Mouse (Mus musculus) MEL (cell line): ENCODE results near the gene Gipc2. TPM values are rescaled to one million over a fixed set of nuclear protein-coding genes. Genes with fewer than 3 reads are reported as not detected.

ENCODE experiments used
- DNase-seq: peaks from one replicate; pipeline ENCODE4 v3.0.0; 2011; ENCODE audit warnings: low read depth, low spot score
- H3K27ac ChIP-seq: 2 replicates; pipeline ENCODE4 v1.5.1; 2012; ENCODE audit warnings: low read depth, mild to moderate bottlenecking, control low read depth, low read length, moderate library complexity; ENCODE audit not compliant: control insufficient read depth
- H3K27me3 ChIP-seq, 2 experiments: fragments of 150-350 bp in 1 of 2; sonication (generic) in 1 of 2; 2 replicates each; pipeline ENCODE4 v1.6.1; 2012; ENCODE audit warnings: low read length in 2 of 2, mild to moderate bottlenecking in 2 of 2, improper control_type of control experiment in 1 of 2, moderate library complexity in 1 of 2; ENCODE audit not compliant: insufficient read depth in 2 of 2, control insufficient read depth in 1 of 2
- H3K36me3 ChIP-seq, 2 experiments: 2 replicates each; pipeline ENCODE4 v1.6.1; 2012 to 2014; ENCODE audit warnings: low read length in 2 of 2, improper control_type of control experiment in 1 of 2, inconsistent platforms in 1 of 2, mild to moderate bottlenecking in 1 of 2; ENCODE audit not compliant: insufficient read depth in 2 of 2, control insufficient read depth in 1 of 2
- H3K4me1 ChIP-seq, 2 experiments: fragments of 150-350 bp in 1 of 2; sonication (generic) in 1 of 2; 2 replicates each; pipeline ENCODE4 v1.6.1; 2012; ENCODE audit warnings: low read length in 2 of 2, improper control_type of control experiment in 1 of 2, mild to moderate bottlenecking in 1 of 2; ENCODE audit not compliant: insufficient read depth in 2 of 2, control insufficient read depth in 1 of 2
- H3K4me3 ChIP-seq, 2 experiments: fragments of 150-350 bp in 1 of 2; sonication (generic) in 1 of 2; 2 replicates each; pipeline ENCODE4 v1.5.1; 2012; ENCODE audit warnings: low read depth in 2 of 2, low read length in 2 of 2, mild to moderate bottlenecking in 2 of 2, moderate library complexity in 2 of 2, control low read depth in 1 of 2, improper control_type of control experiment in 1 of 2; ENCODE audit not compliant: control insufficient read depth in 1 of 2, insufficient read depth in 1 of 2
- H3K79me2 ChIP-seq: 2 replicates; pipeline ENCODE4 v1.6.1; 2012; ENCODE audit warnings: mild to moderate bottlenecking, low read length, moderate library complexity; ENCODE audit not compliant: control insufficient read depth, poor library complexity, insufficient read depth
- H3K9ac ChIP-seq: 2 replicates; pipeline ENCODE4 v1.6.1; 2012; ENCODE audit warnings: low read depth, mild to moderate bottlenecking, control low read depth, low read length, moderate library complexity; ENCODE audit not compliant: control insufficient read depth, poor library complexity, severe bottlenecking
- H3K9me3 ChIP-seq: fragments of 150-350 bp; sonication (generic); replicated peaks from 2 replicates; pipeline ENCODE4 v1.6.1; 2012; ENCODE audit warnings: mild to moderate bottlenecking, low read length, improper control_type of control experiment, moderate library complexity; ENCODE audit not compliant: insufficient read depth
- BHLHE40 ChIP-seq: IDR thresholded peaks from 2 replicates; pipeline ENCODE4 v1.6.1; 2012; ENCODE audit warnings: low read depth, mild to moderate bottlenecking, inconsistent platforms, low read length, improper control_type of control experiment, borderline replicate concordance
- CHD1 ChIP-seq: IDR thresholded peaks from 2 replicates; pipeline ENCODE4 v1.6.1; 2012; ENCODE audit warnings: low read depth, mild to moderate bottlenecking, inconsistent platforms, low read length, improper control_type of control experiment
- CHD2 ChIP-seq: IDR thresholded peaks from 2 replicates; pipeline ENCODE4 v1.6.1; 2011; ENCODE audit warnings: low read length, improper control_type of control experiment
- CTCF ChIP-seq, 3 experiments: IDR thresholded peaks in 2 of 3; conservative IDR thresholded peaks in 1 of 3; 2 replicates each; pipeline ENCODE4 v1.5.1; 2011 to 2012; ENCODE audit warnings: low read length in 3 of 3, low read depth in 2 of 3, mild to moderate bottlenecking in 2 of 3, improper control_type of control experiment in 1 of 3, inconsistent platforms in 1 of 3, mixed read lengths in 1 of 3, moderate library complexity in 1 of 3; ENCODE audit not compliant: control insufficient read depth in 1 of 3, insufficient read depth in 1 of 3, poor library complexity in 1 of 3, severe bottlenecking in 1 of 3
- ELF1 ChIP-seq: IDR thresholded peaks from 2 replicates; pipeline ENCODE4 v1.6.1; 2014; ENCODE audit warnings: low read depth, mild to moderate bottlenecking, inconsistent platforms, low read length, improper control_type of control experiment, moderate library complexity
- EP300 ChIP-seq, 2 experiments: IDR thresholded peaks; 2 replicates each; pipeline ENCODE4 v1.6.1; 2011; ENCODE audit warnings: improper control_type of control experiment in 2 of 2, low read length in 2 of 2, low read depth in 1 of 2, mild to moderate bottlenecking in 1 of 2
- ETS1 ChIP-seq: IDR thresholded peaks from 2 replicates; pipeline ENCODE4 v1.6.1; 2012; ENCODE audit warnings: low read depth, mild to moderate bottlenecking, inconsistent platforms, low read length, improper control_type of control experiment, moderate library complexity
- GATA1 ChIP-seq: IDR thresholded peaks from 2 replicates; pipeline ENCODE4 v1.6.1; 2011; ENCODE audit warnings: low read depth, low read length, improper control_type of control experiment
- HCFC1 ChIP-seq: IDR thresholded peaks from 2 replicates; pipeline ENCODE4 v1.6.1; 2012; ENCODE audit warnings: low read depth, mild to moderate bottlenecking, inconsistent platforms, low read length, improper control_type of control experiment, moderate library complexity
- JUND ChIP-seq: IDR thresholded peaks from 2 replicates; pipeline ENCODE4 v1.6.1; 2011; ENCODE audit warnings: low read depth, mild to moderate bottlenecking, improper control_type of control experiment, low read length
- MAFK ChIP-seq: IDR thresholded peaks from 2 replicates; pipeline ENCODE4 v1.6.1; 2011; ENCODE audit warnings: low read depth, mild to moderate bottlenecking, low read length, improper control_type of control experiment, borderline replicate concordance
- MAX ChIP-seq: IDR thresholded peaks from 2 replicates; pipeline ENCODE4 v1.6.1; 2011; ENCODE audit warnings: low read length, improper control_type of control experiment
- MAZ ChIP-seq: IDR thresholded peaks from 2 replicates; pipeline ENCODE4 v1.6.1; 2012; ENCODE audit warnings: low read depth, mild to moderate bottlenecking, inconsistent platforms, low read length, improper control_type of control experiment
- MXI1 ChIP-seq: IDR thresholded peaks from 2 replicates; pipeline ENCODE4 v1.6.1; 2011; ENCODE audit warnings: mild to moderate bottlenecking, low read depth, low read length, improper control_type of control experiment
- MYC ChIP-seq: IDR thresholded peaks from 2 replicates; pipeline ENCODE4 v1.6.1; 2011; ENCODE audit warnings: low read depth, mild to moderate bottlenecking, low read length, improper control_type of control experiment, moderate library complexity
- NELFE ChIP-seq: IDR thresholded peaks from 2 replicates; pipeline ENCODE4 v1.6.1; 2011; ENCODE audit warnings: low read depth, low read length, improper control_type of control experiment
- POLR2A ChIP-seq, 2 experiments: IDR thresholded peaks; 2 replicates each; pipeline ENCODE4 v1.6.1; 2011 to 2012; ENCODE audit warnings: low read length in 2 of 2, mild to moderate bottlenecking in 2 of 2, control low read depth in 1 of 2, improper control_type of control experiment in 1 of 2, low read depth in 1 of 2, moderate library complexity in 1 of 2; ENCODE audit not compliant: control insufficient read depth in 1 of 2, insufficient read depth in 1 of 2, poor library complexity in 1 of 2
- RAD21 ChIP-seq: IDR thresholded peaks from 2 replicates; pipeline ENCODE4 v1.6.1; 2011; ENCODE audit warnings: mild to moderate bottlenecking, low read depth, low read length, improper control_type of control experiment
- RCOR1 ChIP-seq: IDR thresholded peaks from 2 replicates; pipeline ENCODE4 v1.6.1; 2012; ENCODE audit warnings: low read depth, mild to moderate bottlenecking, inconsistent platforms, low read length, improper control_type of control experiment
- SIN3A ChIP-seq: IDR thresholded peaks from 2 replicates; pipeline ENCODE4 v1.6.1; 2012; ENCODE audit warnings: low read length, improper control_type of control experiment, inconsistent platforms
- SMC3 ChIP-seq: IDR thresholded peaks from 2 replicates; pipeline ENCODE4 v1.6.1; 2011; ENCODE audit warnings: low read depth, low read length, improper control_type of control experiment
- TAL1 ChIP-seq: IDR thresholded peaks from 2 replicates; pipeline ENCODE4 v1.6.1; 2012; ENCODE audit warnings: mild to moderate bottlenecking, inconsistent platforms, low read length, moderate library complexity, mixed read lengths
- TCF12 ChIP-seq: IDR thresholded peaks from 2 replicates; pipeline ENCODE4 v1.6.1; 2014; ENCODE audit warnings: low read depth, mild to moderate bottlenecking, inconsistent platforms, low read length, improper control_type of control experiment, moderate library complexity
- UBTF ChIP-seq: IDR thresholded peaks from 2 replicates; pipeline ENCODE4 v1.6.1; 2012; ENCODE audit warnings: low read depth, mild to moderate bottlenecking, inconsistent platforms, low read length, improper control_type of control experiment, moderate library complexity, borderline replicate concordance; ENCODE audit not compliant: insufficient read depth
- USF2 ChIP-seq, 2 experiments: IDR thresholded peaks; 2 replicates each; pipeline ENCODE4 v1.6.1; 2011 to 2012; ENCODE audit warnings: improper control_type of control experiment in 2 of 2, low read length in 2 of 2, borderline replicate concordance in 1 of 2, inconsistent platforms in 1 of 2, low read depth in 1 of 2, mild to moderate bottlenecking in 1 of 2; ENCODE audit not compliant: insufficient read depth in 1 of 2
- ZC3H11A ChIP-seq: IDR thresholded peaks from 2 replicates; pipeline ENCODE4 v1.6.1; 2012; ENCODE audit warnings: low read depth, mild to moderate bottlenecking, inconsistent platforms, low read length, improper control_type of control experiment
- ZKSCAN1 ChIP-seq: IDR thresholded peaks from 2 replicates; pipeline ENCODE4 v1.6.1; 2012; ENCODE audit warnings: low read depth, mild to moderate bottlenecking, inconsistent platforms, low read length, improper control_type of control experiment, moderate library complexity
- ZMIZ1 ChIP-seq: IDR thresholded peaks from 2 replicates; pipeline ENCODE4 v1.6.1; 2012; ENCODE audit warnings: low read depth, mild to moderate bottlenecking, inconsistent platforms, low read length, improper control_type of control experiment, moderate library complexity
- ZNF384 ChIP-seq: IDR thresholded peaks from 2 replicates; pipeline ENCODE4 v1.6.1; 2012; ENCODE audit warnings: low read depth, mild to moderate bottlenecking, inconsistent platforms, low read length, improper control_type of control experiment
- polyA plus RNA-seq, 2 experiments: library from polyadenylated mRNA; stranded (reverse) in 1 of 2; unstranded in 1 of 2; fragments of >175 nt in 1 of 2; fragments of >200 nt in 1 of 2; gene quantifications; 2 replicates each; pipeline versions ENCODE4 v1.2.1 to v1.2.4; 2012; ENCODE audit warnings: low replicate concordance in 2 of 2, low read depth in 1 of 2; ENCODE audit not compliant: insufficient read length in 2 of 2, insufficient read depth in 1 of 2, missing spikeins in 1 of 2
- total RNA-seq: library from RNA; depleted of rRNA; stranded (reverse); fragments of 300-350 nt; gene quantifications from 2 replicates; pipeline ENCODE4 v1.2.3, GENCODE M21; 2012

The Gipc2 gene
- total and polyA plus RNA-seq, 3 experiments: 0.27 to 0.78 TPM; not detected in 1

DNA sequence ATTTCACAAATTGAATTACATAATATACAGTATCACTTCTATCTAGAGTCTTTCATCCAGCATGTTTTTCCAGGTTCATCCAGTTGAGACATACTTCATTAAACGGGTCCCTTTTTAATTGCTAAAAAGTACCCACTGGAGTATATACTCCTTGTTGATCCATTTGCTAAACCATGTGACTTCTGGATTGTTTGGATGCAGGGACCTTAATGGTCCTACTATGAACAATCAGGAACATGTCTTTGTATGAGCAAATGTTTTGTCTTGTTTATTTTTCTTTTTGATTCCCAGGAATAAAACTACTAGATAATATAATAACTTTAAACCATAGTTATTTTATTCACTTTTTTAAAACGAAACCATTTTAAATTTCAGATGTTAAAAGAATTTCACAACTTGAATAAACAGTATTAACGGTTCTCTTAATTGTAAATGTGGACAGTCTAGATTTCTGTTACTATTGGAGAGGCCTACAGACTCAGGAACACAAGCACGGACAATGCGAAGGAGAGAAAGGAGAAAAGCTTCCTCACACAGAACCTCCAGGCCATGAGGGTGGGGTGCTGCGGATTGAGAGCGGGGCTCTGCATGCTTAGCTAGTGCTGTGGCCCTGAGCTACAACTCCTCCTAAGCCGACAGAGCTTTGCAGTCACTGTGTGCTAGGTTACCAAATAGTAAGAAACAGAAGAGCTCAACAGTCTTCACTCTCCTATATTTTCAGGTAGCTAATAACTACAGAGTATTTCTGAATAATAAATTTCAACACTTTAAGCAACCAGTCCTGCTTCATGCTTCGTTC, 24.8 kb upstream of the Gipc2 start:
- Histone ChIP-seq H3K79me2 (peaks cover 46% of the 10 kb centered on the region), H3K27ac (peak overlapping the region; percentile 82), H3K4me3 (peak overlapping the region; percentile 62 to 77), H3K9me3 (no peaks in the 10 kb centered on the region), H3K4me1 (peaks cover 4 to 8% of the 10 kb centered on the region in 2 experiments; a peak in 3 of 4 replicates), H3K9ac (peak overlapping the region; percentile 78), H3K36me3 (peaks cover 2 to 31% of the 10 kb centered on the region in 2 experiments), H3K27me3 (no peaks in the 10 kb centered on the region)
- DNase-seq: peak; percentile 79
- TF ChIP-seq MAZ (peak; percentile 61; the same call in 1 of the 2 replicates), SIN3A (no peak; the same call in 1 of the 2 replicates), TCF12 (0 out of 2 replicates have a peak, but pooled peaks have one; percentile 8), USF2 (IDR thresholded peaks at IDR 0.05; ENCODE audit: borderline replicate concordance in 1 of 2, insufficient read depth in 1 of 2, low read depth in 1 of 2, low read length in 2 of 2) (no peak), ELF1 (no peak), RAD21 (no peak), ZMIZ1 (no peak), TAL1 (no peak), ZNF384 (no peak), EP300 (IDR thresholded peaks at IDR 0.05; ENCODE audit: low read depth in 1 of 2, low read length in 2 of 2) (0 out of 4 replicates have a peak, but pooled peaks of 1 of the 2 experiments have one; percentile 21), CTCF (IDR thresholded peaks at IDR 0.05 in 2 of 3, conservative IDR thresholded peaks at IDR 0.05 in 1 of 3; ENCODE audit: control insufficient read depth in 1 of 3, insufficient read depth in 1 of 3, low read depth in 2 of 3, low read length in 3 of 3, poor library complexity in 1 of 3, severe bottlenecking in 1 of 3) (no peak), ZKSCAN1 (peak; percentile 82), MAFK (no peak), POLR2A (IDR thresholded peaks at IDR 0.05; ENCODE audit: control insufficient read depth in 1 of 2, insufficient read depth in 1 of 2, low read depth in 1 of 2, low read length in 2 of 2, poor library complexity in 1 of 2) (no peak), BHLHE40 (no peak), MXI1 (peak; percentile 63), MAX (0 out of 2 replicates have a peak, but pooled peaks have one; percentile 43)

DNA sequence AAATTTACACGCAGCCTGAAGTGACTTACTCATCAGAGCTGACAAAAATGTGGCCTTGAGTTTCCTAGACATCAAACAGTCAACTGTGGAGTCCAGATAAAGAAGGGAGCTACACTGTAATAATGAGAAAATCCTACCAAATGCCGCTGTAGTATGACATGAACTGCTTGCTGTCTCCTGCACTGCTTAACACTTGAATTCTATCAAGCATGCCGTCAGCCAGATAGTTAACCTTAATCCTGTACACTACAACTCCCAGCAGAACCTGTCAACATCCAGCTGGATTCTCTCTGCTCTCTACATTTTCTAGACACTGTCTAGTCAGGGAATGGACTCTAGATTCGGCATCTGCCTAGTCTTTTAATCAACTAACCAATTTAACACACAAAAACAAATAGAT, 23.3 kb upstream of the Gipc2 start:
- peaks cover 3 to 7% of the 10 kb centered on the region in 2 experiments; a peak in 3 of 4 replicates for H3K4me1 ChIP-seq
- peak overlapping the region; percentile 17 for H3K27ac ChIP-seq
- no peaks in the 10 kb centered on the region for H3K27me3 ChIP-seq
- peak; percentile 66 for DNase-seq
- peak overlapping the region in 1 of 2 experiments; percentile 62; a peak in 2 of 4 replicates for H3K4me3 ChIP-seq
- peaks cover 46% of the 10 kb centered on the region for H3K79me2 ChIP-seq
- H3K9ac ChIP-seq: peak overlapping the region; percentile 23
- H3K9me3 ChIP-seq: no peaks in the 10 kb centered on the region
- peaks cover 3 to 26% of the 10 kb centered on the region in 2 experiments for H3K36me3 ChIP-seq
- no peak for TF ChIP-seq CHD1
- no peak for TF ChIP-seq CHD2
- TF ChIP-seq TAL1: peak; percentile 31; the same call in 1 of the 2 replicates
- no peak for TF ChIP-seq POLR2A (IDR thresholded peaks at IDR 0.05; ENCODE audit: control insufficient read depth in 1 of 2, insufficient read depth in 1 of 2, low read depth in 1 of 2, low read length in 2 of 2, poor library complexity in 1 of 2)
- TF ChIP-seq SMC3: no peak
- TF ChIP-seq UBTF: no peak
- no peak for TF ChIP-seq NELFE
- no peak for TF ChIP-seq USF2 (IDR thresholded peaks at IDR 0.05; ENCODE audit: borderline replicate concordance in 1 of 2, insufficient read depth in 1 of 2, low read depth in 1 of 2, low read length in 2 of 2)
- TF ChIP-seq ETS1: no peak
- TF ChIP-seq EP300 (IDR thresholded peaks at IDR 0.05; ENCODE audit: low read depth in 1 of 2, low read length in 2 of 2): peak in 1 of 2 experiments; percentile 31; a peak in 1 of 4 replicates
- TF ChIP-seq HCFC1: no peak
- TF ChIP-seq ZC3H11A: no peak
- no peak for TF ChIP-seq MAX
- TF ChIP-seq RCOR1: no peak
- peak; percentile 19; the same call in 1 of the 2 replicates for TF ChIP-seq GATA1
- TF ChIP-seq JUND: no peak
- TF ChIP-seq MYC: no peak
- peak; percentile 49; the same call in 1 of the 2 replicates for TF ChIP-seq MXI1
